Mouse (Mus musculus) liver, embryonic 14.5 days (tissue): ENCODE data around the gene Pop7. TPM values are rescaled to one million over a fixed set of nuclear protein-coding genes. Genes with fewer than 3 reads are reported as not detected.

ENCODE experiments used
- ATAC-seq: fragments of 200-750 bp; cut with Nextera tagmentation; 2 replicates; pipeline ENCODE4 v1.8.0; 2017; ENCODE audit warnings: moderate number of reproducible peaks, mild to moderate bottlenecking, moderate library complexity; ENCODE audit not compliant: insufficient read depth
- DNase-seq, 3 experiments: peaks; one replicate each; pipeline ENCODE4 v3.0.0-alpha.2; 2012 to 2013; ENCODE audit warnings: low read depth in 3 of 3, low spot score in 3 of 3
- H3K27ac ChIP-seq: fragments of 300-500 bp; sonication (generic); 2 replicates; pipeline ENCODE4 v1.5.1; 2014; ENCODE audit warnings: moderate library complexity, mild to moderate bottlenecking, control low read depth, inconsistent platforms
- H3K27me3 ChIP-seq: fragments of 300-500 bp; sonication (generic); 2 replicates; pipeline ENCODE4 v1.6.1; 2014; ENCODE audit warnings: mild to moderate bottlenecking, low read length, moderate library complexity; ENCODE audit not compliant: control insufficient read depth, insufficient read depth
- H3K36me3 ChIP-seq: fragments of 300-500 bp; sonication (generic); replicated peaks from 2 replicates; pipeline ENCODE4 v1.6.1; 2014; ENCODE audit warnings: low read depth; ENCODE audit not compliant: control insufficient read depth, insufficient read depth
- H3K4me1 ChIP-seq, 2 experiments: fragments of 200-500 bp in 1 of 2; fragments of 300-500 bp in 1 of 2; sonication (generic) in 1 of 2; replicated peaks; 2 replicates each; pipeline ENCODE4 v1.6.1; 2012 to 2014; ENCODE audit warnings: antibody characterized with exemption in 1 of 2, inconsistent platforms in 1 of 2, low read length in 1 of 2; ENCODE audit not compliant: control insufficient read depth in 2 of 2, insufficient read depth in 2 of 2
- H3K4me2 ChIP-seq: fragments of 300-500 bp; sonication (generic); 2 replicates; pipeline ENCODE4 v1.6.1; 2014; ENCODE audit warnings: low read depth, mild to moderate bottlenecking, control low read depth, moderate library complexity
- H3K4me3 ChIP-seq, 2 experiments: fragments of 200-500 bp in 1 of 2; fragments of 300-500 bp in 1 of 2; sonication (generic) in 1 of 2; 2 replicates each; pipeline ENCODE4 v1.5.1; 2012 to 2014; ENCODE audit warnings: low read depth in 2 of 2, low read length in 2 of 2, mild to moderate bottlenecking in 2 of 2, control low read depth in 1 of 2, inconsistent platforms in 1 of 2, moderate library complexity in 1 of 2; ENCODE audit not compliant: insufficient read depth in 1 of 2
- H3K9ac ChIP-seq: fragments of 300-500 bp; sonication (generic); replicated peaks from 2 replicates; pipeline ENCODE4 v1.6.1; 2014; ENCODE audit warnings: mild to moderate bottlenecking, control low read depth, moderate library complexity
- H3K9me3 ChIP-seq: fragments of 300-500 bp; sonication (generic); 2 replicates; pipeline ENCODE4 v1.6.1; 2016; ENCODE audit warnings: low read length, mixed read lengths; ENCODE audit not compliant: control insufficient read depth
- CTCF ChIP-seq: IDR thresholded peaks from 2 replicates; pipeline ENCODE4 v1.5.1; 2016; ENCODE audit warnings: antibody characterized with exemption, low read depth, control low read depth
- EP300 ChIP-seq: IDR thresholded peaks from 2 replicates; pipeline ENCODE4 v1.6.1; 2016; ENCODE audit warnings: antibody characterized with exemption, low read depth
- WGBS: fragments of 180-500 bp; shearing (Covaris S2); extraction: QIAGEN DNeasy Blood & Tissue Kit; methylation state at CpG from one replicate; pipeline ENCODE4 v1.1.7; 2014; ENCODE audit not compliant: insufficient replicate concordance; 5-methylcytosine and 5-hydroxymethylcytosine counted together
- polyA plus RNA-seq, 2 experiments: library from polyadenylated mRNA; depleted of rRNA in 1 of 2; stranded (reverse) in 1 of 2; unstranded in 1 of 2; fragments of >200 nt; fragmentation: Nextera tagmentation in 1 of 2; extraction: Ambion mirVana in 1 of 2; gene quantifications; 2 replicates each; pipeline versions ENCODE4 v1.2.1 to v1.2.3; 2012 to 2014

Gene Pop7
- polyA plus RNA-seq, 2 experiments: 25.3 to 36.5 TPM

DNA sequence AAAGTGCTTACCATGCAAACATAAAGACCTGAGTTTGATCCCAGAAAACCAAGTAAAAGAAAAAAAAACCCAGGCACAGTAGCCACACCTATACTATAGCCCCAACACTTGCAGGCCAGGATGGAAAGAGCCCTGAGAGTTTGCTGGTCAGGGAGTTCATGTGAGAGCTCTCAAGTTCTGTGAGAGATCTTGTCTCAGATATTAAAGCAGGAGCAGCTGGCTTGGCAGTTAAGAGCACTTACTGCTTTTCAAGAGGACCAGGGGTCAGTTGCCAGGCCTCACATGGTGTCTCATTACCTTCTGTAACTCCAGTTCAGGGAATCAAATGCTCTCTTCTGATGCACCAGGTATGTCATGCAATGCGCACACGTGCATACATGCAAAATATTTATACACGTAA, 32.4 kb upstream of the Pop7 start:
- ATAC-seq (no peak), DNase-seq (no peak)
- no peak overlapping the region for H3K9ac ChIP-seq
- H3K4me1 ChIP-seq: peaks cover 4 to 9% of the 10 kb centered on the region in 2 experiments; a peak in 3 of 4 replicates
- no peak overlapping the region for H3K27ac ChIP-seq
- no peak for TF ChIP-seq CTCF
- TF ChIP-seq EP300: no peak
- no peak overlapping the region for H3K4me2 ChIP-seq
- H3K27me3 ChIP-seq: no peaks in the 10 kb centered on the region
- WGBS: 81% methylated on average over 3 of the region's 3 CpGs
- H3K36me3 ChIP-seq: peaks cover 6% of the 10 kb centered on the region
- H3K9me3 ChIP-seq: no peaks in the 10 kb centered on the region
- no peak overlapping the region for H3K4me3 ChIP-seq

DNA sequence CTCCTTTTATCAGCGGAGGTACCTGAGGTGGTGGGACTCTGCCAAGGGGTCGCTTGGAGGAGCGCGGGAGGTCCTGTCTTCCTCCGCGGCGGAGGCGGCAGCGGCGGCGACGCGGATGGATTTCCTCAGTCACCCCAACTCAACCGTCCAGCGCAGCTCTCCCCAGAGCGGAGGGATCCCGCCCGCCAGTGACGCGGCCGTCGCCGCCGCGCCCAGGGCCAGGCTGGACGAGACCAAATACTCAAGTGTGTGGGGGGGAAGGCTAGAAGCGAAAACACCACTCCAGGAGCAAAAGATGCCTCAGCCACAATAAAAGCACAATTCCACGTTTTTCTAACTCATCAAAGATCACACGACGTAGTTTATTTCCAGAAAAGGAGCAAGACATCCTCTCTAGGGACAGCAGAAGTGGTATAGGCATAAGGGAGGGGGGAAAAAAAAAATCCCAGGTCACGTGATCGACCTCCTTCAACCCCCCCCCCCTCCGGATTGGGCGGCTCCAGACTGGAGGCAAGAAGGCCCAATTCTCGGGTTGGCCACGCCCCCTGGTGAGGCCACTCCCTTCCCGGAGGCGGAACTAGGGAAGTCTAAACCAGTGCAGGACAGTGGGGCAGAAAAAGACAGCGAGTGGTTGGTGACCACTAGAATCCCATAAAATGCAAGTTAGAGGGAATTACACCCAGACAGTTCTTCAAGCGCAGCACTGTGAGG, 31.0 kb upstream of the Pop7 start, which contains the start of the genes Epo and Gnb2:
Epo (minus strand) TSS at position 126 of the 711 bp plus-strand sequence.
Gnb2 (minus strand) TSS at position 394 of the 711 bp plus-strand sequence.
- TF ChIP-seq CTCF (no peak), EP300 (peak; percentile 74)
- ATAC-seq (peak; percentile 84), DNase-seq (peak; percentile 97 to 99 (median 98))
- H3K27ac ChIP-seq: peak within 1 kb of the TSS; percentile 74
- H3K27me3 ChIP-seq: no peaks in the 10 kb centered on the region
- peak within 1 kb of the TSS; percentile 90 for H3K4me2 ChIP-seq
- H3K4me1 ChIP-seq: peaks cover 4 to 9% of the 10 kb centered on the region in 2 experiments; a peak in 3 of 4 replicates
- peak within 1 kb of the TSS; percentile 95 for H3K9ac ChIP-seq
- H3K4me3 ChIP-seq: peak within 1 kb of the TSS; percentile 68 to 95
- H3K36me3 ChIP-seq: peaks cover 19% of the 10 kb centered on the region
- H3K9me3 ChIP-seq: no peaks in the 10 kb centered on the region
- under 1% methylated on average over 39 of the region's 40 CpGs for WGBS

DNA sequence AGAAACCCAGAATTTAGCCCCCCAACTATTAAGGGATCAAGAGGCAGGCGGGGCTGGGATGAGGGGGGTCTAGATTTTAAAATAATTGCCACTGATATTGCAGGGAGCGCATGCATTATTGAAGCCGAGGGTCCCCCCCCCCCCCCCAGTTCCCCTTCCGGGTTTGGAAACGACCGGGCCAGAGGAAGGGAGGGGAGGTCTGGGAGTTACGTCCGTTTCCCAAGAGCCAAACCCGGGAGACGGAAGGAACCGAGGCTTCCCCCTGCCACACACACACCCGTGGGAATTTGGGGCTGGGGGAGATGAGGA, 30.4 kb upstream of the Pop7 start:
- DNase-seq: no peak
- H3K27me3 ChIP-seq: no peaks in the 10 kb centered on the region
- H3K4me3 ChIP-seq: peak overlapping the region; percentile 68 to 95
- peaks cover 24% of the 10 kb centered on the region for H3K36me3 ChIP-seq
- H3K4me2 ChIP-seq: peak overlapping the region; percentile 90
- H3K9me3 ChIP-seq: no peaks in the 10 kb centered on the region
- 0% methylated on average over 11 of the region's 12 CpGs for WGBS
- ATAC-seq: peak; percentile 34
- no peak for TF ChIP-seq CTCF
- no peak for TF ChIP-seq EP300
- peak overlapping the region; percentile 95 for H3K9ac ChIP-seq
- peak overlapping the region; percentile 74 for H3K27ac ChIP-seq
- peaks cover 4 to 9% of the 10 kb centered on the region in 2 experiments; a peak in 3 of 4 replicates for H3K4me1 ChIP-seq

DNA sequence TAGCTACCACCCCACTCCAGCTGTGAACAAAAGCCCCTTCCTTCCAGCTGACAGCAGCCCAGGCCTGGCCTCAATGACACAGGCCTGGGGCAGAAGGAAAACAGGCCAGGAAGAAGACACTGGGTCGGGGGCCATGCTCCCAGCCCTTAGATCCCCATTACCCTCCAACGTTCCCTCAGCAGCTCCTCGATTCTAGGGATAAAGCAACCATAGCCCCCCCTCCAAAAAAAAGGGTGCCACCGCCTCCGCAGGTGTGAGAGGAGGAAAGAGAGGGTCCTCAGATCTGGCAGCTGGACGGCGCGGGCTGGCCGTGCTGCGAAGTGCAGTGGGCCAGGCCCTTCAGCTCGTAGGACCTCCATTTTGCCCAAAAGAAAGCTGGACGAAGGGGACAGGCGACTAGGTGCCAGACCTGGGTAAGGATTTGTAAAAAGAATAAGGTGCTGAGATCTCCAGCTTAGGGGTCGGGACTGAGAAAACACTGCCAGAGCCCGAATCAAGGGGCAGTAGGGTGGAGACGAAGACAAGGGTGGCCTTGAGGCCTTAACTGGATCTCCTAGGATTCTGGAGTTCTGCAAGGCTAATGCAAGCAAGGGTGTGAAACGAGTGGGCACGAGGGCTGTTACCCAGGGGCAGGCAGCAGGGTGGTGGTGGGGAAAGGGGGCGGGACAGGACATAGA, 30.0 kb upstream of the Pop7 start:
- TF ChIP-seq CTCF (no peak), EP300 (no peak)
- H3K9me3 ChIP-seq: no peaks in the 10 kb centered on the region
- no peak for DNase-seq
- peaks cover 29% of the 10 kb centered on the region for H3K36me3 ChIP-seq
- no peaks in the 10 kb centered on the region for H3K27me3 ChIP-seq
- ATAC-seq: no peak
- H3K9ac ChIP-seq: peak overlapping the region; percentile 95
- under 1% methylated on average over 19 of the region's 19 CpGs for WGBS
- H3K4me2 ChIP-seq: peak overlapping the region; percentile 90
- H3K4me3 ChIP-seq: peak overlapping the region; percentile 68 to 95
- peaks cover 4 to 9% of the 10 kb centered on the region in 2 experiments; a peak in 3 of 4 replicates for H3K4me1 ChIP-seq
- H3K27ac ChIP-seq: peak overlapping the region; percentile 74

DNA sequence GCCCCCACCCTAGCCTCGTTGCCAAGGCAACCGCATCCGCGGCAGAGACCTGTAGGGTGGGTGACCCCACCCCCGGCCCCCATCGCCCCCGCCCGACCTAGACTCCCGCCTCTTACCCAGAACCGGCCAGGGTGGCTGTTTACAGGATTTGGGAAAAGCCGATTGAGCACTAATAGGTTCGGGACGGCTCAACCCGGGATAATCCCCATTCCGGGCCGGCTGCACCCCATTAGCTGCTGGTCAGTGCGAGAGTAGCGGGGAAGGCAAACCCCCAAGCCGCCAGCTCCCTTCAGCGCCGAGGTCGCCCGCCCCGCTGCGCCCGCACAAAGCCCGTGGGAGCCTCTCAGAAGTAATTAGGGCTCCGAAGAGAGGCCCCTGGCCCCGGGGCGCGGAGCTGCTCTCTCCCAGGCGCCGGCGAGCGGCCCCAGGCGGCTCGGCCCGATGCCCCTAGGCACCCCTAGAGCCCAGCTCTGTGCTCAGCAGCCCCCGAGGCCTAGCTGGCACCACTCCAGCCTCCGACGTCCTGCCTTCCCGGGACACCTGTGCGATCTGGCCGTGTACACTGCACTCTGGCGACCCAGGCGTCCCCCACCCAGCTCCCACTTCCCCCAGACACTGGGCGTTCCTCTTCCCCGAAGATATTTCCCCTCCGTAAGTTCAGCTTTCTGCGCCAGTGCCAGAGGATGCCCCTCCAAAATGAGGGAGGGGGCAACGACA, 29.3 kb upstream of the Pop7 start:
- H3K4me1 ChIP-seq: peaks cover 4 to 9% of the 10 kb centered on the region in 2 experiments; a peak in 3 of 4 replicates
- H3K4me2 ChIP-seq: peak overlapping the region; percentile 90
- peak overlapping the region; percentile 74 for H3K27ac ChIP-seq
- no peaks in the 10 kb centered on the region for H3K27me3 ChIP-seq
- ATAC-seq: peak; percentile 9
- peak overlapping the region; percentile 68 to 95 for H3K4me3 ChIP-seq
- no peaks in the 10 kb centered on the region for H3K9me3 ChIP-seq
- no peak for TF ChIP-seq CTCF
- no peak for TF ChIP-seq EP300
- DNase-seq: no peak
- WGBS: 1% methylated on average over 51 of the region's 51 CpGs
- H3K9ac ChIP-seq: peak overlapping the region; percentile 95
- H3K36me3 ChIP-seq: peaks cover 32% of the 10 kb centered on the region
